Mouse (Mus musculus): ENCODE data around the gene Nr2f6.

Gene Nr2f6

GRCm38 (mm10) chr8:71391696-71392095 lies 9.9 kb upstream of the Nr2f6 start:
- DNase-seq (ENCODE audit: low spot score) = no peak

- no peak for DNase-seq (ENCODE audit: low spot score)
These were observed 6.5 kb upstream of the Nr2f6 start for GRCm38 (mm10) chr8:71388267-71388666.

- DNase-seq (ENCODE audit: low spot score) = no peak
These were observed 3.6 kb upstream of the Nr2f6 start for GRCm38 (mm10) chr8:71385212-71385835.

- DNase-seq (ENCODE audit: low spot score) = no peak
These were observed 2.1 kb upstream of the Nr2f6 start for GRCm38 (mm10) chr8:71383860-71384259.

- no peak for DNase-seq (ENCODE audit: low spot score)
These were observed 1.6 kb upstream of the Nr2f6 start for GRCm38 (mm10) chr8:71383396-71383795.

GRCm38 (mm10) chr8:71381971-71382961 lies 506 bp upstream of the Nr2f6 start:
- DNase-seq (ENCODE audit: low spot score) = peak; percentile 89

- no peak for DNase-seq (ENCODE audit: low spot score)
These were observed 1.3 kb downstream of the Nr2f6 start for GRCm38 (mm10) chr8:71380178-71381171.

GRCm38 (mm10) chr8:71379512-71380075 lies 2.2 kb downstream of the Nr2f6 start:
- no peak for DNase-seq (ENCODE audit: low spot score)

GRCm38 (mm10) chr8:71379008-71379407 lies 2.8 kb downstream of the Nr2f6 start:
- no peak for DNase-seq (ENCODE audit: low spot score)

- peak; percentile 64 for DNase-seq (ENCODE audit: low spot score)
These were observed 5.2 kb downstream of the Nr2f6 start for GRCm38 (mm10) chr8:71376423-71377030.

GRCm38 (mm10) chr8:71375581-71376422 lies 6.0 kb downstream of the Nr2f6 start:
- DNase-seq (ENCODE audit: low spot score) = peak; percentile 78

GRCm38 (mm10) chr8:71374616-71375206 lies 7.0 kb downstream of the Nr2f6 start:
- no peak for DNase-seq (ENCODE audit: low spot score)

GRCm38 (mm10) chr8:71373000-71373399 lies 8.8 kb downstream of the Nr2f6 start:
- DNase-seq (ENCODE audit: low spot score) = no peak

- DNase-seq (ENCODE audit: low spot score) = no peak
These were observed 9.3 kb downstream of the Nr2f6 start for GRCm38 (mm10) chr8:71372427-71372826.

- peak; percentile 98 for DNase-seq (ENCODE audit: low spot score)
These were observed 10.4 kb downstream of the Nr2f6 start, which contains the start of gene Ocel1 for GRCm38 (mm10) chr8:71371236-71371848. TSS of gene Ocel1 (plus strand) at chr8:71371298.

- no peak for DNase-seq (ENCODE audit: low spot score)
These were observed 11.0 kb downstream of the Nr2f6 start for GRCm38 (mm10) chr8:71370711-71371235.

GRCm38 (mm10) chr8:71369040-71369718 lies 12.6 kb downstream of the Nr2f6 start:
- no peak for DNase-seq (ENCODE audit: low spot score)

- no peak for DNase-seq (ENCODE audit: low spot score)
These were observed 13.4 kb downstream of the Nr2f6 start for GRCm38 (mm10) chr8:71368366-71368765.
